In genomic region chr16:10280286-10280951, GRCm38 (mm10) we compare ENCODE assay signal across 8 mouse cellular contexts. TPM values are rescaled to one million over a fixed set of nuclear protein-coding genes. Genes with fewer than 3 reads are reported as not detected.
DNase-seq lines count a peak whose midpoint lies in the region; ATAC-seq lines count a peak whose summit lies in the region.

No protein-coding gene starts in this region.

- no peaks in the 10 kb centered on the region for H3K36me3 ChIP-seq in midbrain, embryonic 14.5 days (ENCODE audit: control insufficient read depth, insufficient read depth, low read length)
- no peaks in the 10 kb centered on the region for H3K36me3 ChIP-seq in midbrain, embryonic 13.5 days
- H3K36me3 ChIP-seq in limb, embryonic 11.5 days (ENCODE audit: control insufficient read depth, insufficient read depth, low read length), result no peaks in the 10 kb centered on the region

- H3K9me3 ChIP-seq in midbrain, embryonic 14.5 days (ENCODE audit: control insufficient read depth, low read length), result no peaks in the 10 kb centered on the region
- no peaks in the 10 kb centered on the region for H3K9me3 ChIP-seq in midbrain, embryonic 13.5 days
- H3K9me3 ChIP-seq in limb, embryonic 11.5 days (ENCODE audit: control insufficient read depth, low read length), result no peaks in the 10 kb centered on the region

- 52% methylated on average over 12 of the region's 12 CpGs for WGBS in midbrain, embryonic 14.5 days
- WGBS in midbrain, embryonic 13.5 days, result 52% methylated on average over 12 of the region's 12 CpGs
- WGBS in limb, embryonic 11.5 days, result 49% methylated on average over 12 of the region's 12 CpGs

- no peak overlapping the region for H3K27ac ChIP-seq in midbrain, embryonic 14.5 days (replicated peaks; ENCODE audit: low read depth, low read length)
- no peak overlapping the region for H3K27ac ChIP-seq in midbrain, embryonic 13.5 days
- no peak overlapping the region for H3K27ac ChIP-seq in limb, embryonic 11.5 days (replicated peaks; ENCODE audit: low read depth, low read length)

- no peak overlapping the region for H3K4me3 ChIP-seq in midbrain, embryonic 14.5 days (replicated peaks; ENCODE audit: low read depth, low read length)
- no peak overlapping the region for H3K4me3 ChIP-seq in midbrain, embryonic 13.5 days (replicated peaks)
- no peak overlapping the region for H3K4me3 ChIP-seq in limb, embryonic 11.5 days (ENCODE audit: low read depth, low read length)

- no peak overlapping the region for H3K9ac ChIP-seq in midbrain, embryonic 14.5 days (replicated peaks; ENCODE audit: low read length)
- no peak overlapping the region for H3K9ac ChIP-seq in midbrain, embryonic 13.5 days (replicated peaks)
- no peak overlapping the region for H3K9ac ChIP-seq in limb, embryonic 11.5 days (ENCODE audit: low read length)

- ATAC-seq in midbrain, embryonic 14.5 days (ENCODE audit: low FRiP score, low TSS enrichment), result no peak
- ATAC-seq in midbrain, embryonic 13.5 days, result no peak
- ATAC-seq in limb, embryonic 11.5 days (ENCODE audit: insufficient number of reproducible peaks, low FRiP score, low TSS enrichment, low read depth), result 0 out of 2 replicates have a peak, but pooled peaks have one; percentile 21

- no peaks in the 10 kb centered on the region for H3K4me1 ChIP-seq in midbrain, embryonic 14.5 days (ENCODE audit: control insufficient read depth, insufficient read depth, low read length)
- H3K4me1 ChIP-seq in midbrain, embryonic 13.5 days (replicated peaks), result no peaks in the 10 kb centered on the region
- peaks cover 3% of the 10 kb centered on the region; the same call in 1 of the 2 replicates for H3K4me1 ChIP-seq in limb, embryonic 11.5 days (ENCODE audit: control insufficient read depth, insufficient read depth, low read length)

- peak; percentile 90 for DNase-seq in midbrain, embryonic 14.5 days
- peak; percentile 55 for DNase-seq in cerebellum, adult 9-11 months
- peak; percentile 54 to 57 for DNase-seq in gastrocnemius, adult 8-10 months (ENCODE audit: low spot score in 2 of 2)
- peak; percentile 58 to 83 for DNase-seq in kidney, adult 8-10 months
- peak; percentile 87 for DNase-seq in limb, embryonic 11.5 days (ENCODE audit: low spot score)
- peak; percentile 46 for DNase-seq in retina, adult 2 months (ENCODE audit: low read depth, low spot score)
- DNase-seq in thymus, postnatal 4 days, result peak; percentile 78

- no peaks in the 10 kb centered on the region for H3K27me3 ChIP-seq in midbrain, embryonic 14.5 days (ENCODE audit: control insufficient read depth, insufficient read depth, low read length)
- H3K27me3 ChIP-seq in midbrain, embryonic 13.5 days, result no peaks in the 10 kb centered on the region
- no peaks in the 10 kb centered on the region for H3K27me3 ChIP-seq in limb, embryonic 11.5 days (ENCODE audit: control insufficient read depth, insufficient read depth, low read length)

- H3K4me2 ChIP-seq in midbrain, embryonic 14.5 days (ENCODE audit: low read length), result no peak overlapping the region
- no peak overlapping the region for H3K4me2 ChIP-seq in midbrain, embryonic 13.5 days (replicated peaks)
- H3K4me2 ChIP-seq in limb, embryonic 11.5 days (ENCODE audit: low read depth, severe bottlenecking), result no peak overlapping the region

RNA-seq across cellular contexts. Expression of gene Emp2, which starts 33.3 kb away (rescaled TPM):
- polyA plus RNA-seq in midbrain, embryonic 14.5 days (2014; fragmentation: Nextera tagmentation; extraction: Ambion mirVana), result 7.1 and 7.4 TPM in 2 replicates
- polyA plus RNA-seq in midbrain, embryonic 13.5 days (2015; fragmentation: Nextera tagmentation; extraction: Ambion mirVana), result 2.9 and 3.1 TPM in 2 replicates
- 1 to 10 TPM; 3.0 to 4.8 (median 4.1) TPM for total RNA-seq in gastrocnemius, adult 8-10 months (2022)
- polyA plus RNA-seq in limb, embryonic 11.5 days (2014; fragmentation: Nextera tagmentation; extraction: Ambion mirVana), result 5.8 and 8.4 TPM in 2 replicates
